Mouse (Mus musculus): ENCODE data around the gene Clec2h. TPM values are rescaled to one million over a fixed set of nuclear protein-coding genes. Genes with fewer than 3 reads are reported as not detected.
"Not testable (repeated sequence)": the region's sequence is repeated elsewhere in the genome, so short reads cannot be mapped to it uniquely, and the experiment has no call there.

Gene Clec2h
- polyA plus RNA-seq, 1 experiment from 2014 or later, result not detected

DNA sequence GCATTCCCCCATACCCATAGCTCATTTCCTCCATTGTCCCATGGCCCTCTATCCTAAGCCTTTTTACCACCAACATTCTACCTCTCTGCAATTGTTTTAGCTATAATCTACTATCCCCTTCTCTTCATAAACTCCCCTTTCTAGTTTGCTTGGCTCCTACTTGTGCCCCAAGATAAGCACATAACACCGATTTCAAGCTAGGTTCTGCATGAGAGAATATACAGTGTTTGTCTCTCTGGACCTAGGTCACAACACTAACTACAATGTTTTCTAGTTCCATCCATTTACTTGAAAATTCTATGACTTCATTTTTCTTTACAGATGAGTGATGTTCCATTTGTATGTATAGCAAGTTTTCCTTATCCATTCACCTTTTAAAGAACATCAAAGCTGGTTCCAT lies 21.5 kb upstream of the Clec2h start:
- WGBS, result 92% methylated on average over 1 of the region's 1 CpGs
- Histone ChIP-seq H3K27ac (replicated peaks; ENCODE audit: low read depth, low read length) (no peak overlapping the region), H3K27me3 (ENCODE audit: control insufficient read depth, insufficient read depth, low read length) (no peaks in the 10 kb centered on the region), H3K4me2 (ENCODE audit: low read depth, low read length) (no peak overlapping the region), H3K4me3 (ENCODE audit: low read depth, low read length) (no peak overlapping the region), H3K9me3 (replicated peaks; ENCODE audit: control insufficient read depth, low read length) (no peaks in the 10 kb centered on the region), H3K36me3 (replicated peaks; ENCODE audit: control insufficient read depth, insufficient read depth, low read depth, low read length) (no peaks in the 10 kb centered on the region), H3K9ac (replicated peaks; ENCODE audit: low read length) (no peak overlapping the region), H3K4me1 (ENCODE audit: control insufficient read depth, insufficient read depth, low read length) (no peaks in the 10 kb centered on the region)
- ATAC-seq (replicated peaks; ENCODE audit: insufficient number of reproducible peaks, low FRiP score, low TSS enrichment, low read depth) (no peak), DNase-seq (ENCODE audit: low spot score) (no peak)

DNA sequence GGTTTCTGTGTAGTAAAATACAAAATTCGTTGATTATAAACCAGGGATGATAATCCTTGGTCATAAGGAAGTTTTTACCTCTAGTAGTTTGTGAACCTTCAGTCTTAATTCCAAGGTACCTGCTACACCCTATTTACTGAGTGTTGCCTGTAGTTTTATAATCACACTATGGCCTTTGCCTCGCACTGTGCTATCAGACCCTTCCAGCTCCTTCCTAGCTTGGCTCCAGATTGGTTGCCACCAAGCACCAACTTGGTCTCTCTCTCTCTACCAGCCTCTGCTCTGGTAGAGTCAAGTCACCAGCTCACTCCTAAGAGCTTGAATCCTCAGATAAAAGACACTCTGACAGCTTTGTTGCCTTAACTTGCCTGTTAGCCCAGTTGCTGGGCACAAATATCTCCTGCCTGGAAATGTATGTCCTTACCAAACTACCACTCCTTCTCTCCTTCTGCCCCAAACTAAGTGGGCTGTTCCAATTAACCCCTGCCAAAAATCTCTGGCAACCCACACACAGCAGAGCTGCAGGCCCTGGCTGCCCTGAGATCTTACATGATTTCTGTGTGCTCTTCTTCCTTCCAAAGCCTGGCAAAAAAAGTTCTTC lies 21.0 kb upstream of the Clec2h start:
- Histone ChIP-seq H3K9me3 (replicated peaks; ENCODE audit: control insufficient read depth, low read length) (no peaks in the 10 kb centered on the region), H3K4me2 (ENCODE audit: low read depth, low read length) (no peak overlapping the region), H3K9ac (replicated peaks; ENCODE audit: low read length) (no peak overlapping the region), H3K4me3 (ENCODE audit: low read depth, low read length) (no peak overlapping the region), H3K27ac (replicated peaks; ENCODE audit: low read depth, low read length) (no peak overlapping the region), H3K4me1 (ENCODE audit: control insufficient read depth, insufficient read depth, low read length) (no peaks in the 10 kb centered on the region), H3K27me3 (ENCODE audit: control insufficient read depth, insufficient read depth, low read length) (no peaks in the 10 kb centered on the region), H3K36me3 (replicated peaks; ENCODE audit: control insufficient read depth, insufficient read depth, low read depth, low read length) (no peaks in the 10 kb centered on the region)
- 75% methylated on average over 2 of the region's 2 CpGs for WGBS
- no peak for ATAC-seq (replicated peaks; ENCODE audit: insufficient number of reproducible peaks, low FRiP score, low TSS enrichment, low read depth)
- no peak for DNase-seq (ENCODE audit: low spot score)

DNA sequence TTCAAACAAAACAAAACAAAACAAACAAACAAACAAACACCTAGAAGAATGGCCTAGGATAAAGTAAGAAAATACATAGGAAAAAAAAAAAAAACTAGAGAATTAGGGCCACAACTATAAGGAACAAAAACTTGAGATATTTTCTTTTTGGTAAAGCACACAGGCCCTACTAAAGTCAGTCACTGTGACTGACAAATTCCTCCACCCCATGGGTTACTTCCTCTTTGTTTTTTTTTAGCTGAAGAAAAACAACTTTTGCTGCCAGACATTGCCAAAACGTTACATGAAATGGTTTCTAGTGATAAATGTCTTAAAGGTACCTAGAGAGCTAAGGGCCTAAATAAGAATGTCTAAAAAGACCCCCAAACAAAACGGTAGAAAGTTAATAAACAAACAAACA lies 18.2 kb upstream of the Clec2h start:
- no peaks in the 10 kb centered on the region for H3K27me3 ChIP-seq (ENCODE audit: control insufficient read depth, insufficient read depth, low read length)
- no peak overlapping the region for H3K27ac ChIP-seq (replicated peaks; ENCODE audit: low read depth, low read length)
- DNase-seq (ENCODE audit: low spot score) (no peak), ATAC-seq (replicated peaks; ENCODE audit: insufficient number of reproducible peaks, low FRiP score, low TSS enrichment, low read depth) (no peak)
- H3K4me1 ChIP-seq (ENCODE audit: control insufficient read depth, insufficient read depth, low read length), result no peaks in the 10 kb centered on the region
- no peak overlapping the region for H3K4me3 ChIP-seq (ENCODE audit: low read depth, low read length)
- WGBS, result 56% methylated on average over 2 of the region's 2 CpGs
- H3K36me3 ChIP-seq (replicated peaks; ENCODE audit: control insufficient read depth, insufficient read depth, low read depth, low read length), result no peaks in the 10 kb centered on the region
- H3K4me2 ChIP-seq (ENCODE audit: low read depth, low read length), result no peak overlapping the region
- H3K9ac ChIP-seq (replicated peaks; ENCODE audit: low read length), result no peak overlapping the region
- H3K9me3 ChIP-seq (replicated peaks; ENCODE audit: control insufficient read depth, low read length), result no peaks in the 10 kb centered on the region

DNA sequence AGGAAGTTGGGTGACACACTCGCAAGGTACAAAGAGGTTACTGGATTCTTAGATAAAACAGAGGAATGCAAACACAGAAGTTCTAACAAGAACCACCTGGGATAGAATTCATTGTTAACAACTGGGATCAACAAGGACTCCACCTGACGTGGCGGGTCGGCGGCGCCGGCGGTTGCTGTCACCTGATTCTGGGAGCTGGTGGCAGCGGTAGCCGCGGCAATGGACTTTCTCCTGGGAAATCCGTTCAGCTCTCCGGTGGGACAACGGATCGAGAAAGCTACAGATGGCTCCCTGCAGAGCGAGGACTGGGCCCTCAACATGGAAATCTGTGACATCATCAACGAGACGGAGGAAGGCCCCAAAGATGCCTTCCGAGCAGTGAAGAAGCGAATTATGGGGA lies 17.5 kb upstream of the Clec2h start:
- H3K4me1 ChIP-seq (ENCODE audit: control insufficient read depth, insufficient read depth, low read length); H3K27ac ChIP-seq (replicated peaks; ENCODE audit: low read depth, low read length); H3K36me3 ChIP-seq (replicated peaks; ENCODE audit: control insufficient read depth, insufficient read depth, low read depth, low read length); H3K9ac ChIP-seq (replicated peaks; ENCODE audit: low read length); H3K9me3 ChIP-seq (replicated peaks; ENCODE audit: control insufficient read depth, low read length); DNase-seq (ENCODE audit: low spot score); ATAC-seq (replicated peaks; ENCODE audit: insufficient number of reproducible peaks, low FRiP score, low TSS enrichment, low read depth); H3K27me3 ChIP-seq (ENCODE audit: control insufficient read depth, insufficient read depth, low read length); H3K4me2 ChIP-seq (ENCODE audit: low read depth, low read length); H3K4me3 ChIP-seq (ENCODE audit: low read depth, low read length): not testable (repeated sequence)
- 98% methylated on average over 20 of the region's 20 CpGs for WGBS

DNA sequence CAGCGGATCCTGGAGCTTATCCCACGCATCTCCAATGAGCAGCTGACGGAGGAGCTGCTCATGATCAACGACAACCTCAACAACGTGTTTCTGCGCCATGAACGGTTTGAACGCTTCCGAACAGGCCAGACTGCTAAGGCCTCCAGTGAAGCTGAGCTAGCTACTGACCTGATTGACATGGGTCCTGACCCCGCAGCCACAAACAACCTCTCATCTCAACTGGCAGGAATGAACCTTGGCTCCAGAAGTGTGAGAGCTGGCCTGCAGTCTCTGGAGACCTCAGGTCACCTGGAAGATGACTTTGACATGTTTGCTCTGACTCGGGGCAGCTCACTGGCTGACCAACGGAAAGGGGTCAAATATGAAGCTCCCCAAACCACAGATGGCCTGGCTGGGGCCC lies 16.5 kb upstream of the Clec2h start:
- not testable (repeated sequence) for H3K4me3 ChIP-seq (ENCODE audit: low read depth, low read length); H3K4me1 ChIP-seq (ENCODE audit: control insufficient read depth, insufficient read depth, low read length); DNase-seq (ENCODE audit: low spot score); H3K36me3 ChIP-seq (replicated peaks; ENCODE audit: control insufficient read depth, insufficient read depth, low read depth, low read length); H3K27ac ChIP-seq (replicated peaks; ENCODE audit: low read depth, low read length); H3K9ac ChIP-seq (replicated peaks; ENCODE audit: low read length); H3K9me3 ChIP-seq (replicated peaks; ENCODE audit: control insufficient read depth, low read length); H3K27me3 ChIP-seq (ENCODE audit: control insufficient read depth, insufficient read depth, low read length); ATAC-seq (replicated peaks; ENCODE audit: insufficient number of reproducible peaks, low FRiP score, low TSS enrichment, low read depth); H3K4me2 ChIP-seq (ENCODE audit: low read depth, low read length)
- WGBS, result 81% methylated on average over 12 of the region's 12 CpGs

DNA sequence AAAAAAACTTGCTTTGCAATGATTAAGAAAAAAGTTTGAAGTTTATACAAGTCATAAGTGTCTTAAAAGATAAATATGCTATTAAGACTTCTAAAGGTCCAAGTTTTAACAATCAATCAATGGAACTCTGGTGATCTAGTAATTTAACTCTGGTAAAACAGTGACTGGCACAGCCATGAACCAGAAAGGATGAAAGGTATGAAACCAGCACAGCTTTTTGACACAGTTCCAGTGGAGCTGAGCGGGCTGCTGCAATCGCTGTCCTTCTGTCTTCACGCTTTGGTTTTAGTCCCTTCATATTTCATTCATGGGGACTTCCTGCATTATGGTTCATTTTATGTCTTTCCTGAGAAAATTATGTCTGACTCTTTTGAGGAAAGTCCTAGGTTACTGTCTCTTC lies 12.5 kb upstream of the Clec2h start:
- H3K4me2 ChIP-seq (ENCODE audit: low read depth, low read length), result no peak overlapping the region
- DNase-seq (ENCODE audit: low spot score) (no peak), ATAC-seq (replicated peaks; ENCODE audit: insufficient number of reproducible peaks, low FRiP score, low TSS enrichment, low read depth) (no peak)
- H3K9me3 ChIP-seq (replicated peaks; ENCODE audit: control insufficient read depth, low read length), result no peaks in the 10 kb centered on the region
- no peak overlapping the region for H3K4me3 ChIP-seq (ENCODE audit: low read depth, low read length)
- no peak overlapping the region for H3K9ac ChIP-seq (replicated peaks; ENCODE audit: low read length)
- no peak overlapping the region for H3K27ac ChIP-seq (replicated peaks; ENCODE audit: low read depth, low read length)
- no peaks in the 10 kb centered on the region for H3K4me1 ChIP-seq (ENCODE audit: control insufficient read depth, insufficient read depth, low read length)
- WGBS, result 84% methylated on average over 3 of the region's 3 CpGs
- no peaks in the 10 kb centered on the region for H3K36me3 ChIP-seq (replicated peaks; ENCODE audit: control insufficient read depth, insufficient read depth, low read depth, low read length)
- H3K27me3 ChIP-seq (ENCODE audit: control insufficient read depth, insufficient read depth, low read length), result no peaks in the 10 kb centered on the region

DNA sequence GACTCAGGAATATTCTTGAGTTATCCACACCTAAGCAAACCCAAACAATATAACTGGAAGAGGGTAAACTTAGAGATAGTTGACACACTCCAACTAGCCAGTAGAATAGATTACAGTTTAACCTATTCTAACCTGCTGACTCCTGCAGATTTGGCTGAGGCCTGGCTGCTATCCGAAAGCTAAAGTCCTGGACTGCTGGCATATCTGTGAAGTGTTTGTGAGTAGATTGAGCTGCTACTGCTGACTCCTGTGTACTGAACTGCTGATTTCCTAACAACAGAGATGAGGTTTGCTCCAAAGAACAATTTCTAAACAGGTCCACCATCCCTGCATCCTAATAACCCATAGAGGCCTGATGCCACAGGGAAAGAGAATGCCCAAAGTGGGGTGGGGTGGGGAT lies 12.0 kb upstream of the Clec2h start:
- Histone ChIP-seq H3K9ac (replicated peaks; ENCODE audit: low read length) (no peak overlapping the region), H3K9me3 (replicated peaks; ENCODE audit: control insufficient read depth, low read length) (no peaks in the 10 kb centered on the region)

DNA sequence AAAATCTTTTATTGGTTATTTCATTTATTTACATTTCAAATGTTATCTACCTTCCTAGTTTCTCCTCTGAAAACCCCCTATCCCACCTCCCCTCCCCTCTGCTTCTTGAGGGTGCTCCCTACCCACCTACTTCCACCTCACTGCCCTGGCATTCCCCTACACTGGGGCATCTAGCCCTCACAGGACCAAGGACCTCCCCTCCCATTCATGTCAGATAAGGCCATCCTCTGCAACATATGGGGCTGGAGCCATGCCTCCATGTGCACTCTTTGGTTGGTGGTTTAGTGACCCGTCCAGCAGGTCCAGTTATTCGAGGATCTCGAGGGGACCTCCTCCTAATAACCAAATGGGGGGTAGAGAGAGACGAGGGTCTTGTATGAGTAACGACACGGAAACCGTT lies 11.4 kb upstream of the Clec2h start:
- ATAC-seq (replicated peaks; ENCODE audit: insufficient number of reproducible peaks, low FRiP score, low TSS enrichment, low read depth); H3K27me3 ChIP-seq (ENCODE audit: control insufficient read depth, insufficient read depth, low read length): not testable (repeated sequence)

More for the DNA sequence above, 12.0 kb upstream of the Clec2h start:
- Histone ChIP-seq H3K36me3 (replicated peaks; ENCODE audit: control insufficient read depth, insufficient read depth, low read depth, low read length) (no peaks in the 10 kb centered on the region), H3K4me3 (ENCODE audit: low read depth, low read length) (no peak overlapping the region), H3K27me3 (ENCODE audit: control insufficient read depth, insufficient read depth, low read length) (no peaks in the 10 kb centered on the region), H3K4me1 (ENCODE audit: control insufficient read depth, insufficient read depth, low read length) (no peaks in the 10 kb centered on the region), H3K4me2 (ENCODE audit: low read depth, low read length) (no peak overlapping the region), H3K27ac (replicated peaks; ENCODE audit: low read depth, low read length) (no peak overlapping the region)
- WGBS, result 83% methylated on average over 1 of the region's 1 CpGs
- ATAC-seq (replicated peaks; ENCODE audit: insufficient number of reproducible peaks, low FRiP score, low TSS enrichment, low read depth) (no peak), DNase-seq (ENCODE audit: low spot score) (no peak)

More for the DNA sequence above, 11.4 kb upstream of the Clec2h start:
- DNase-seq (ENCODE audit: low spot score); H3K36me3 ChIP-seq (replicated peaks; ENCODE audit: control insufficient read depth, insufficient read depth, low read depth, low read length); H3K4me3 ChIP-seq (ENCODE audit: low read depth, low read length); H3K9me3 ChIP-seq (replicated peaks; ENCODE audit: control insufficient read depth, low read length); H3K9ac ChIP-seq (replicated peaks; ENCODE audit: low read length); H3K4me2 ChIP-seq (ENCODE audit: low read depth, low read length); H3K4me1 ChIP-seq (ENCODE audit: control insufficient read depth, insufficient read depth, low read length); H3K27ac ChIP-seq (replicated peaks; ENCODE audit: low read depth, low read length): not testable (repeated sequence)
- WGBS, result 86% methylated on average over 4 of the region's 7 CpGs

Data from embryonic facial prominence, embryonic 11.5 days (tissue).